Mouse (Mus musculus): ENCODE results near the gene Kcnd3. TPM values are rescaled to one million over a fixed set of nuclear protein-coding genes. Genes with fewer than 3 reads are reported as not detected.

The Kcnd3 gene
- polyA plus RNA-seq (2012), result not detected in 2 replicates

DNA sequence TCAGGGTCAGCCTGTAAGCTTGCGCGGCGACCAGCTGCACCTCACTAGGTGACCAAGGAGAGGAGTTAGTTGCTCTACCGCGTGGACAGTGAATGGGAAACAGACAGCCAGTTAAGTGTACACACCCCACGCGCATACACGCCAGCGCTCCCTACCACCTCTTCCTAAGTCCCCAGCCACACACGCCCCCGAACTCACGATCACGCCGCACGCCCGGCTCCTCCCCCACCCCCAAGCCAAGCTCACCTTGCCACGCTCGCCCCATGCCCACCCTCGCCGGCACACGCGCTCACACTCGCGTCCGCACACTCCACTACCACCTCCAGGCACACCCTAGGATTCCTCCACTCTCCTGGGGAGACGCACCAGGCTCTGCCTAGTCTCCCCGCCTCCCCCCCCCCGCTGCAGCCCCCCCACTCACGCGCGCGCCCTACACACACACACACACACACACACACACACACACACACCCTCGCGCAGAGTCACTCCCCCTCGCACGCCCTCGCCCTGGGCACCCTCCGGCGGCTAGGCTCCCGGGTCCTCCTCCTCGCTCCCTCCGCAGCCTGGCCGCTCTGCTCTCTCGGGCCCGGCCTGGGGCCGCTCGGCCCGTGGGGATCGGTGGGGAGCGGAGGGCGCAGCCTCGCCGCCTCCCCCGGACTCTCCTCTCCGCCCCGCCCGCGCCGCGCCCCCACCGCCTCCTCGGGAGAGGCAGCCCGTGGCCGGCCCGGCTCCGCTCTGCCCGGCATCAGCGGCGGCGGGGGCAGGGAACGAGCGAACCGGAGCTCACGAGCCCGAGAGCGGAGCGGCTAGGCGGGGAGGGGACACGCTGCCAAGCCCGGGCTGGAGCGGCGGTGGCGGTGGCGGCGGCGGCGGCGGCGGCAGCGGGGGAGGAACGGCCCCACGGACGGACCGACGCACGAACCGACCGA, at the start of gene Kcnd3:
Gene Kcnd3 (plus strand): TSS at position 704 of the 929 bp plus-strand sequence.
- no peak within 1 kb of the TSS for H3K4me3 ChIP-seq (replicated peaks)
- H3K27me3 ChIP-seq (ENCODE audit: control insufficient read depth), result peaks cover 62% of the 10 kb centered on the region
- TF ChIP-seq TAL1 (IDR thresholded peaks at IDR 0.05; ENCODE audit: low read length), result no peak
- no peak for TF ChIP-seq GATA1 (IDR thresholded peaks at IDR 0.05; ENCODE audit: low read length)
- no peaks in the 10 kb centered on the region for H3K4me1 ChIP-seq (ENCODE audit: control insufficient read depth)
- H3K9me3 ChIP-seq (ENCODE audit: control insufficient read depth, low read length), result no peaks in the 10 kb centered on the region
- H3K36me3 ChIP-seq (ENCODE audit: control insufficient read depth), result no peaks in the 10 kb centered on the region

DNA sequence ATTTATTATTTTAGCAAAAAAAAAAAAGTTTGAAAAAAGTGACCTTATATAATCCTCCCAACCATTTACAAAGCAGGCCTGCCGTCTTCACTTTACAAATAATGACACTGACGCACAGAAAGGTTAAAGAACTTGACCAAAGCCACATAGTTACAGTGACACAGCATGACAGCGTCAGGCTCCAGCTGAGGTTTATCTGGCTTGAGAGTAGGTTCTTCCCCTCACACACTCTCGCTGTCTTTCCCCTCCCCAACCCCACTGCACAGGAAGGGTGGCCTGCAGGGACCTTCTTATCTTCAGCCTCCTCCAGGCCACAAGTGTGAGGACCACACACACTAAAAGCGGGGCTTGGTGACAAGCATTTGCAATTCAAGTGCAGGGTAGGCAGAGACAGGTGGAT, 49.5 kb upstream of the Kcnd3 start:
- H3K36me3 ChIP-seq (ENCODE audit: control insufficient read depth), result no peaks in the 10 kb centered on the region
- no peaks in the 10 kb centered on the region for H3K27me3 ChIP-seq (ENCODE audit: control insufficient read depth)
- no peaks in the 10 kb centered on the region for H3K9me3 ChIP-seq (ENCODE audit: control insufficient read depth, low read length)
- no peak overlapping the region for H3K4me3 ChIP-seq (replicated peaks)
- H3K4me1 ChIP-seq (ENCODE audit: control insufficient read depth), result no peaks in the 10 kb centered on the region
- TF ChIP-seq GATA1 (IDR thresholded peaks at IDR 0.05; ENCODE audit: low read length) (no peak), TAL1 (IDR thresholded peaks at IDR 0.05; ENCODE audit: low read length) (no peak)

DNA sequence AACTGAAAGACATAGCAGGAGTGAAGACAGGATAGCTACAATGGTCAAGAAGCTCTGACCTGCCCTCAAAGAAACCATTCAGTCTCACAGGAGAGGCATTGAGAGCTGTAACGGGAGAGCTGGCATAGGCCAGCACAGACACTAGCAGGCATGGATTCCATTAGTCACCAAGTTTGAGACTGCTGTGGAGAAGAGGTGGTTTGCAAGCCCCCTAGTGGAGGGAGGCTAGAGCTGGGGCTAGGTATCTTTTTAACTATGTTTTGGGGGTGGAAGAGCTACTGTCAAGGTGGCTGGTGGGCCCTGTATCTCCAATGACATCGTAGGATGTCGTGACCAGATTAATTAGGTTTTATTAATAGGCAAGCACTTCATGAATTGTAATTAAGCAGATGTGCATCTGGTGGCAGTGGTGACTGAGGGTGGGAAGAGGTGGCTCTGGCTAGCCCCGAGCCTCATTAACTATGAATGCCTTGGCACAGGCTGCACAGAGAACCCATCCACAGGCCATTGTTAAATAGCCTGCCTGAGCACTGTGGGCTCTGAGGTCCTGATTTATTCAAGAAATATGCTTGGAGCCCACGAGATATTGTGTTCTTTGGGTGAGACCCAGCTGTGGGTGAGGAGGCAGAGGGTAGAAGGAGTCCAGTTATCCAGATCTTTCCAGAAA, 48.6 kb upstream of the Kcnd3 start:
- Histone ChIP-seq H3K36me3 (ENCODE audit: control insufficient read depth) (no peaks in the 10 kb centered on the region), H3K4me3 (replicated peaks) (no peak overlapping the region), H3K9me3 (ENCODE audit: control insufficient read depth, low read length) (no peaks in the 10 kb centered on the region), H3K4me1 (ENCODE audit: control insufficient read depth) (no peaks in the 10 kb centered on the region), H3K27me3 (ENCODE audit: control insufficient read depth) (no peaks in the 10 kb centered on the region)
- TF ChIP-seq GATA1 (IDR thresholded peaks at IDR 0.05; ENCODE audit: low read length) (no peak), TAL1 (IDR thresholded peaks at IDR 0.05; ENCODE audit: low read length) (no peak)

DNA sequence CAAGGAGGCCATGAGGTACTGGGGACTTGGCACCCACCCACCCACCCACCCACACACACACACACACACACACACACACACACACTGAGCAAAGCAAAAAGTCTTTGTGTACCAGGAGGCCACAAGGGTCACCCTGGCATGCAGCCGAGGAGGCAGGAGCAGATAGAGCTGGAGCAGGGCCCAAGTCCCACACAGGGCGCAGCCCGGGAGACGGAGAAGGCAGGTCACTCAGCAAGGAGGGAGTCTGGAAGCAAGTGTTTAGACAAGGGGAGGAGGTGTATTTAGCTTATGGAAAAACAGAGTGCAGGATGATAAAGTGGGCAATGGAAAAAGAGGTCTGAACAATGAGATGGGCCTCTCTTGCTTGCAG, 48.1 kb upstream of the Kcnd3 start:
- H3K27me3 ChIP-seq (ENCODE audit: control insufficient read depth), result no peaks in the 10 kb centered on the region
- no peaks in the 10 kb centered on the region for H3K9me3 ChIP-seq (ENCODE audit: control insufficient read depth, low read length)
- no peak overlapping the region for H3K4me3 ChIP-seq (replicated peaks)
- TF ChIP-seq GATA1 (IDR thresholded peaks at IDR 0.05; ENCODE audit: low read length), result no peak
- TF ChIP-seq TAL1 (IDR thresholded peaks at IDR 0.05; ENCODE audit: low read length), result no peak
- no peaks in the 10 kb centered on the region for H3K4me1 ChIP-seq (ENCODE audit: control insufficient read depth)
- no peaks in the 10 kb centered on the region for H3K36me3 ChIP-seq (ENCODE audit: control insufficient read depth)

DNA sequence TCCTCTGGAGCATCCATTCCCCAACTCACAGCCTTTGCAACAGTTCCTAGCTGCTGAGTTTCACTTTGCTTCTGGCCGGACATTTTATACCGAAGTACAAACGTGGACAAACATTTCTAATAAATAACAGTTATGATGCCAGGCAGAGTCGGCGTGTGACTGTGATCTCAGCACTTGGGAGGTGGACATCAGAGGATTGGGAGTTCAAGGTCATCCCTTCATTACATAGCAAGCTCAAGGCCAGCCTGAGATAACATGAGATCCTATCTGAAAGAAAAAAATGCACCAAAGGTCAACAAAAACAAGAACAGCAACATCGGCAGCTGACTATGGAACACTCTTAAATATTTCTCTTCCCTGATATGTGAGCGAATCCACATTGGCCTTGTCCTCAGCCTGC, 46.6 kb upstream of the Kcnd3 start:
- H3K36me3 ChIP-seq (ENCODE audit: control insufficient read depth), result no peaks in the 10 kb centered on the region
- no peaks in the 10 kb centered on the region for H3K27me3 ChIP-seq (ENCODE audit: control insufficient read depth)
- no peak for TF ChIP-seq TAL1 (IDR thresholded peaks at IDR 0.05; ENCODE audit: low read length)
- TF ChIP-seq GATA1 (IDR thresholded peaks at IDR 0.05; ENCODE audit: low read length), result no peak
- H3K9me3 ChIP-seq (ENCODE audit: control insufficient read depth, low read length), result no peaks in the 10 kb centered on the region
- no peaks in the 10 kb centered on the region for H3K4me1 ChIP-seq (ENCODE audit: control insufficient read depth)
- H3K4me3 ChIP-seq (replicated peaks), result no peak overlapping the region

DNA sequence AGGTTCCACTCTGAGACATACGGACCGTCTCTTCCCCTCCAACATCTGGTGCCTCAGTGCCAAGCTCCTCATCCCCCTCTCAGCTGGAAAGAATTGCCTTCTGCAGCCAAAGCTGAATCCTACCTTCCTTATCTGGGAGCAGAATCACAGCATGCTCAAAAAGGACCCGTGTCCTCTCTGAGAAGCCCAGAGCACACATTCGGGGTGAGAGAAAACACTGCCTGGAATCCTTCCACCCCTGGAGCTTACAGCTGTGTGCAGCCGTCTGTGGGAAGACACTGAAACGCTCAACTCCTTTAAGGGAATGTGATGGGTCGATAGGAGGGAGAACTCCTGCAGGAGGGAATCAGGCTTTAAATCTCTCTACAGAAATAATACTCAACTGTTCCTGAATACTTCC, 46.1 kb upstream of the Kcnd3 start:
- no peak for TF ChIP-seq TAL1 (IDR thresholded peaks at IDR 0.05; ENCODE audit: low read length)
- no peak for TF ChIP-seq GATA1 (IDR thresholded peaks at IDR 0.05; ENCODE audit: low read length)
- no peak overlapping the region for H3K4me3 ChIP-seq (replicated peaks)
- no peaks in the 10 kb centered on the region for H3K9me3 ChIP-seq (ENCODE audit: control insufficient read depth, low read length)
- H3K27me3 ChIP-seq (ENCODE audit: control insufficient read depth), result no peaks in the 10 kb centered on the region
- H3K36me3 ChIP-seq (ENCODE audit: control insufficient read depth), result no peaks in the 10 kb centered on the region
- H3K4me1 ChIP-seq (ENCODE audit: control insufficient read depth), result no peaks in the 10 kb centered on the region

DNA sequence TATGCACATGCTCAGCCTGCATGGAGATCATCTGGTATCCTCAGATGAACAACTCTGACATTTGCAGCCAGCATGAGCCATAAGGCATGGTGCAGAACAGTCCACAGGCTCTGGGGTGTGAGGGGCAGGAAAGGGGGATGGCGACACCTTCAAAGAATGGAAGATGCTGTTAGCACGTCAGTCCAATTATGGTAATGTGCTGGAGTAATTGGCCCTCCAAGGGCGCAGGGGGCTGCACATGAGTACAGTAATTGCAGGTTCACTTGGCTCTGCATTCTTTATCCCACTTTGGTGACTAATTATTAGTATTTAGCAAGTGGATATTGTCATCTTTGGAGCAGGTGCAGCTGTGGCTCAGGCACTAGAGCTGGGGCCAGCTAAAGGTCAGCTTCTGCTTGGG, 43.9 kb upstream of the Kcnd3 start:
- Histone ChIP-seq H3K4me1 (ENCODE audit: control insufficient read depth) (no peaks in the 10 kb centered on the region), H3K36me3 (ENCODE audit: control insufficient read depth) (no peaks in the 10 kb centered on the region), H3K9me3 (ENCODE audit: control insufficient read depth, low read length) (no peaks in the 10 kb centered on the region), H3K27me3 (ENCODE audit: control insufficient read depth) (no peaks in the 10 kb centered on the region), H3K4me3 (replicated peaks) (no peak overlapping the region)
- TF ChIP-seq TAL1 (IDR thresholded peaks at IDR 0.05; ENCODE audit: low read length) (no peak), GATA1 (IDR thresholded peaks at IDR 0.05; ENCODE audit: low read length) (no peak)

DNA sequence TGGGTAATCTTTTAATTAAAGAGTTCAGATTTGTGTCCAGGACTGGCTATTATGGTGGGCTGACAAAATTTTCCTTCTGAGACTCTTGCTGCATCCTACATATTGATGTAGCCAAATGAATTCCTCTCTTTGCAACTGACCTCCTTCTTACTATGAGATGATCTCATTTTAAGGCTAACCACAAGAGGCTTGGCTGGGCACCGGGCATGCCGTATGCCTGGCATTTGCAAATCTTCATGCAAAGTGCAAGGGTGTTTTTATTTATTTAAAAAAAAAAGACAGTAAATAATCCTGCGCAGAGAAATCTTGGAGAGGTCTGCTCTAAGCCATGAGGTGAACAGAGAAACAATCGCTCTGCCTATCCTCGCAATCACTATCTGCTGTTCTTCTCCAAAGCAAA, 41.3 kb upstream of the Kcnd3 start:
- Histone ChIP-seq H3K4me1 (ENCODE audit: control insufficient read depth) (no peaks in the 10 kb centered on the region), H3K9me3 (ENCODE audit: control insufficient read depth, low read length) (no peaks in the 10 kb centered on the region), H3K4me3 (replicated peaks) (no peak overlapping the region), H3K27me3 (ENCODE audit: control insufficient read depth) (no peaks in the 10 kb centered on the region), H3K36me3 (ENCODE audit: control insufficient read depth) (no peaks in the 10 kb centered on the region)
- TF ChIP-seq TAL1 (IDR thresholded peaks at IDR 0.05; ENCODE audit: low read length), result no peak

DNA sequence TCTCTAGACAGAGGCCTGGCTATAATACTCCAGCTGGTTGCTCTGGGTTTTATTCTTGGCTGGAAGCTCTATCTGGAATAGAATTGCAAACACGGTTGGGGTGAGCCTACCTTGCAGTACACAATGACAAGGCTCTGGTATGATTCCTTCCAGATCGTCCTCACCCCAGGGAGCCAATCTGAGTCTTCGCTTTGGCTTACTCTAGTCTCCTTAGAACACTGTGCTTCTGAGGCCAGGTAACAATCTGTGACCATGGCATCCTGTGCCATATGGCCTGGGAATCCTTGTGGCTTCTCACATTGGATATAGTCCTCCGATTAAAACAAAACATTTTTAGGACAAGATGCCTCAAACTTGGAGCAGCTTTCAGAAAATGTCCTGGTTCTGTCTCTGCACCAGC, 40.4 kb upstream of the Kcnd3 start:
- TF ChIP-seq GATA1 (IDR thresholded peaks at IDR 0.05; ENCODE audit: low read length), result no peak
- no peak for TF ChIP-seq TAL1 (IDR thresholded peaks at IDR 0.05; ENCODE audit: low read length)

More for the DNA sequence above, 40.4 kb upstream of the Kcnd3 start:
- Histone ChIP-seq H3K9me3 (ENCODE audit: control insufficient read depth, low read length) (no peaks in the 10 kb centered on the region), H3K27me3 (ENCODE audit: control insufficient read depth) (no peaks in the 10 kb centered on the region), H3K4me3 (replicated peaks) (no peak overlapping the region), H3K36me3 (ENCODE audit: control insufficient read depth) (no peaks in the 10 kb centered on the region), H3K4me1 (ENCODE audit: control insufficient read depth) (no peaks in the 10 kb centered on the region)

Measured in erythroblast, embryonic 14.5 days (primary cell).